In genomic region chrX:51017851-51018785, GRCm38 (mm10) we compare ENCODE assay signal across 8 mouse cellular contexts. TPM values are rescaled to one million over a fixed set of nuclear protein-coding genes. Genes with fewer than 3 reads are reported as not detected.
DNase-seq lines count a peak whose midpoint lies in the region; ATAC-seq and TF ChIP-seq lines count a peak whose summit lies in the region.

Gene Rap2c (minus strand): TSS chrX:51018018.

- H3K4me1 ChIP-seq in embryonic facial prominence, embryonic 13.5 days: no peaks in the 10 kb centered on the region
- H3K4me1 ChIP-seq in limb, embryonic 15.5 days: no peaks in the 10 kb centered on the region
- H3K4me1 ChIP-seq in midbrain, embryonic 16.5 days (ENCODE audit: control insufficient read depth, insufficient read depth, low read length): peaks cover 12% of the 10 kb centered on the region

- H3ac ChIP-seq in C2C12 (ENCODE audit: control insufficient read depth, insufficient read length, low read depth): peak within 1 kb of the TSS; percentile 84

- H3K79me3 ChIP-seq in C2C12 (ENCODE audit: low read depth): peaks cover 21% of the 10 kb centered on the region

- H3K4me2 ChIP-seq in embryonic facial prominence, embryonic 13.5 days: peak within 1 kb of the TSS; percentile 60
- peak within 1 kb of the TSS; percentile 44 for H3K4me2 ChIP-seq in limb, embryonic 15.5 days
- H3K4me2 ChIP-seq in midbrain, embryonic 16.5 days (ENCODE audit: low read length): peak within 1 kb of the TSS; percentile 61

- peak within 1 kb of the TSS; percentile 95 for H3K27ac ChIP-seq in embryonic facial prominence, embryonic 13.5 days
- peak within 1 kb of the TSS; percentile 97 for H3K27ac ChIP-seq in limb, embryonic 15.5 days
- H3K27ac ChIP-seq in midbrain, embryonic 16.5 days (ENCODE audit: low read length): peak within 1 kb of the TSS; percentile 90

- H3K9me3 ChIP-seq in embryonic facial prominence, embryonic 13.5 days: no peaks in the 10 kb centered on the region
- no peaks in the 10 kb centered on the region for H3K9me3 ChIP-seq in limb, embryonic 15.5 days
- no peaks in the 10 kb centered on the region; the same call in 1 of the 2 replicates for H3K9me3 ChIP-seq in midbrain, embryonic 16.5 days (replicated peaks; ENCODE audit: control insufficient read depth, low read length, poor library complexity, severe bottlenecking)

- peaks cover 12% of the 10 kb centered on the region for H3K36me3 ChIP-seq in C2C12 (ENCODE audit: control insufficient read depth, insufficient read depth)
- no peaks in the 10 kb centered on the region for H3K36me3 ChIP-seq in embryonic facial prominence, embryonic 13.5 days
- no peaks in the 10 kb centered on the region for H3K36me3 ChIP-seq in limb, embryonic 15.5 days
- H3K36me3 ChIP-seq in midbrain, embryonic 16.5 days (ENCODE audit: control insufficient read depth, insufficient read depth, low read length): no peaks in the 10 kb centered on the region

- no peaks in the 10 kb centered on the region for H3K27me3 ChIP-seq in C2C12 (ENCODE audit: control insufficient read depth, insufficient read depth, insufficient read length)
- H3K27me3 ChIP-seq in embryonic facial prominence, embryonic 13.5 days: no peaks in the 10 kb centered on the region
- no peaks in the 10 kb centered on the region for H3K27me3 ChIP-seq in limb, embryonic 15.5 days
- no peaks in the 10 kb centered on the region for H3K27me3 ChIP-seq in midbrain, embryonic 16.5 days (ENCODE audit: control insufficient read depth, insufficient read depth, low read depth, low read length)

- WGBS in embryonic facial prominence, embryonic 13.5 days: 21% methylated on average over 29 of the region's 92 CpGs
- WGBS in limb, embryonic 15.5 days: 31% methylated on average over 19 of the region's 92 CpGs
- WGBS in midbrain, embryonic 16.5 days: 25% methylated on average over 20 of the region's 92 CpGs

- peak within 1 kb of the TSS; percentile 83 for H3K9ac ChIP-seq in embryonic facial prominence, embryonic 13.5 days
- H3K9ac ChIP-seq in limb, embryonic 15.5 days: peak within 1 kb of the TSS; percentile 68
- H3K9ac ChIP-seq in midbrain, embryonic 16.5 days (ENCODE audit: low read depth, low read length): peak within 1 kb of the TSS; percentile 75

- peak; percentile 61 to 73 for DNase-seq in adrenal gland, postnatal 36 days
- DNase-seq in heart, adult 9 months (ENCODE audit: low spot score in 2 of 2): peak; percentile 39 to 61
- peak; percentile 35 for DNase-seq in kidney, adult 9 months
- DNase-seq in spleen, postnatal 36 days (ENCODE audit: low spot score in 2 of 2): peak; percentile 77

- peaks cover 32% of the 10 kb centered on the region for H3K79me2 ChIP-seq in C2C12 (ENCODE audit: control insufficient read depth, insufficient read depth)

- no peak for TF ChIP-seq CTCF in C2C12 (IDR thresholded peaks at IDR 0.05; ENCODE audit: control insufficient read depth, insufficient read depth, insufficient read length)

- peak; percentile 77 for ATAC-seq in embryonic facial prominence, embryonic 13.5 days (ENCODE audit: insufficient number of reproducible peaks, insufficient read depth, low FRiP score, low TSS enrichment, low read depth)
- ATAC-seq in limb, embryonic 15.5 days (ENCODE audit: insufficient number of reproducible peaks, low FRiP score, low TSS enrichment, low read depth): peak; percentile 81
- peak; percentile 84 for ATAC-seq in midbrain, embryonic 16.5 days

- peak within 1 kb of the TSS; percentile 42 for H3K4me3 ChIP-seq in C2C12 (ENCODE audit: insufficient read depth, poor library complexity, severe bottlenecking)
- H3K4me3 ChIP-seq in embryonic facial prominence, embryonic 13.5 days: peak within 1 kb of the TSS; percentile 53
- peak within 1 kb of the TSS; percentile 54 for H3K4me3 ChIP-seq in limb, embryonic 15.5 days
- H3K4me3 ChIP-seq in midbrain, embryonic 16.5 days (ENCODE audit: low read depth, low read length): peak within 1 kb of the TSS; percentile 56

TF ChIP-seq in C2C12, 6 proteins besides CTCF, POLR2A, EP300 and RAD21:
- TF ChIP-seq USF1 (IDR thresholded peaks at IDR 0.05; ENCODE audit: low read depth) (no peak), MYOD1 (IDR thresholded peaks at IDR 0.05; ENCODE audit: control insufficient read depth, insufficient read length, low read depth) (no peak), FOSL1 (IDR thresholded peaks at IDR 0.05; ENCODE audit: insufficient read depth, low read length, poor library complexity, severe bottlenecking) (no peak), MAX (IDR thresholded peaks at IDR 0.05) (no peak), MYOG (IDR thresholded peaks at IDR 0.05; ENCODE audit: control insufficient read depth, extremely low read depth, insufficient read length) (no peak), CEBPB (IDR thresholded peaks at IDR 0.05; ENCODE audit: low read depth) (no peak)

RNA-seq across cellular contexts. Expression of gene Rap2c, which starts in this region (rescaled TPM):
- 6.9 TPM for polyA plus RNA-seq in C2C12 (2012; fragmentation: generic; extraction: Trizol)
- total RNA-seq in adrenal gland, postnatal 36 days (2021): 10 to 100 TPM; 27.0 to 28.5 TPM
- 29.1 and 32.5 TPM in 2 replicates for polyA plus RNA-seq in embryonic facial prominence, embryonic 13.5 days (2015; fragmentation: Nextera tagmentation; extraction: Ambion mirVana)
- polyA plus RNA-seq in limb, embryonic 15.5 days (2015; fragmentation: Nextera tagmentation; extraction: Ambion mirVana): 27.9 and 29.2 TPM in 2 replicates
- 10.9 and 12.3 TPM in 2 replicates for polyA plus RNA-seq in midbrain, embryonic 16.5 days (2015; fragmentation: Nextera tagmentation; extraction: Ambion mirVana)

Comparison
In these comparisons a context has a peak if more than half of its experiments do, and no peak if none do; other contexts are left out.
1. Peak in every context shown above with its lines: DNase-seq, ATAC-seq, H3K4me3 ChIP-seq and H3K27ac ChIP-seq.